Mouse (Mus musculus) embryonic facial prominence, embryonic 13.5 days (tissue): ENCODE measurements around the gene Pcbp4. TPM values are rescaled to one million over a fixed set of nuclear protein-coding genes. Genes with fewer than 3 reads are reported as not detected.

ENCODE experiments used
- ATAC-seq: fragments of 200-750 bp; cut with Nextera tagmentation; 2 replicates; pipeline ENCODE4 v1.8.0; 2017; ENCODE audit warnings: low read depth; ENCODE audit not compliant: insufficient number of reproducible peaks, insufficient read depth, low FRiP score, low TSS enrichment
- H3K27ac ChIP-seq: fragments of 300-500 bp; sonication (generic); 2 replicates; pipeline ENCODE4 v1.5.1; 2015; ENCODE audit warnings: moderate library complexity, mild to moderate bottlenecking, inconsistent platforms
- H3K27me3 ChIP-seq: fragments of 300-500 bp; sonication (generic); 2 replicates; pipeline ENCODE4 v1.6.1; 2015; ENCODE audit warnings: mild to moderate bottlenecking, inconsistent platforms
- H3K36me3 ChIP-seq: fragments of 300-500 bp; sonication (generic); 2 replicates; pipeline ENCODE4 v1.6.1; 2015; ENCODE audit warnings: mild to moderate bottlenecking, inconsistent platforms
- H3K4me1 ChIP-seq: fragments of 300-500 bp; sonication (generic); 2 replicates; pipeline ENCODE4 v1.6.1; 2015; ENCODE audit warnings: inconsistent platforms
- H3K4me2 ChIP-seq: fragments of 300-500 bp; sonication (generic); 2 replicates; pipeline ENCODE4 v1.6.1; 2015; ENCODE audit warnings: moderate library complexity, mild to moderate bottlenecking, inconsistent platforms
- H3K4me3 ChIP-seq: fragments of 300-500 bp; sonication (generic); 2 replicates; pipeline ENCODE4 v1.5.1; 2015; ENCODE audit warnings: mild to moderate bottlenecking, inconsistent platforms
- H3K9ac ChIP-seq: fragments of 300-500 bp; sonication (generic); 2 replicates; pipeline ENCODE4 v1.6.1; 2015; ENCODE audit warnings: mild to moderate bottlenecking, inconsistent platforms
- H3K9me3 ChIP-seq: fragments of 300-500 bp; sonication (generic); 2 replicates; pipeline ENCODE4 v1.6.1; 2016; ENCODE audit warnings: inconsistent platforms
- WGBS: fragments of 180-500 bp; shearing (Covaris S2); methylation state at CpG from one replicate; pipeline ENCODE4 v1.1.7; 2015; ENCODE audit warnings: mixed read lengths; 5-methylcytosine and 5-hydroxymethylcytosine counted together
- polyA plus RNA-seq: library from polyadenylated mRNA; unstranded; fragments of >200 nt; fragmentation: Nextera tagmentation; extraction: Ambion mirVana; gene quantifications from 2 replicates; pipeline ENCODE4 v1.2.1, GENCODE M21; 2015

Gene Pcbp4
- polyA plus RNA-seq, 1 experiment from 2014 or later: 133 TPM

- no peak for ATAC-seq
- 0% methylated on average over 2 of the region's 2 CpGs for WGBS
- Histone ChIP-seq H3K4me3 (peak overlapping the region; percentile 12; the same call in 1 of the 2 replicates), H3K27me3 (no peaks in the 10 kb centered on the region), H3K9ac (peak overlapping the region; percentile 54; the same call in 1 of the 2 replicates), H3K36me3 (no peaks in the 10 kb centered on the region), H3K9me3 (no peaks in the 10 kb centered on the region), H3K4me1 (peaks cover 52% of the 10 kb centered on the region), H3K27ac (peak overlapping the region; percentile 83), H3K4me2 (peak overlapping the region; percentile 50)
These were observed 32.5 kb upstream of the Pcbp4 start for GRCm38 (mm10) chr9:106420608-106421007.

GRCm38 (mm10) chr9:106421033-106421864 is 31.8 kb upstream of the Pcbp4 start:
- 5% methylated on average over 18 of the region's 18 CpGs for WGBS
- H3K27me3 ChIP-seq: no peaks in the 10 kb centered on the region
- H3K9ac ChIP-seq: peak overlapping the region; percentile 49; the same call in 1 of the 2 replicates
- peaks cover 55% of the 10 kb centered on the region for H3K4me1 ChIP-seq
- no peak for ATAC-seq
- H3K36me3 ChIP-seq: no peaks in the 10 kb centered on the region
- peak overlapping the region; percentile 23; the same call in 1 of the 2 replicates for H3K4me3 ChIP-seq
- peak overlapping the region; percentile 50 for H3K4me2 ChIP-seq
- H3K27ac ChIP-seq: peak overlapping the region; percentile 83
- no peaks in the 10 kb centered on the region for H3K9me3 ChIP-seq

GRCm38 (mm10) chr9:106421865-106422160 is 31.3 kb upstream of the Pcbp4 start:
- Histone ChIP-seq H3K27me3 (no peaks in the 10 kb centered on the region), H3K27ac (peak overlapping the region; percentile 83), H3K4me3 (peak overlapping the region; percentile 23; the same call in 1 of the 2 replicates), H3K9ac (peak overlapping the region; percentile 49; the same call in 1 of the 2 replicates), H3K36me3 (no peaks in the 10 kb centered on the region), H3K4me1 (peaks cover 55% of the 10 kb centered on the region), H3K4me2 (peak overlapping the region; percentile 50), H3K9me3 (no peaks in the 10 kb centered on the region)
- ATAC-seq: peak; percentile 50
- WGBS: 0% methylated on average over 3 of the region's 3 CpGs

GRCm38 (mm10) chr9:106428719-106429220 is 24.3 kb upstream of the Pcbp4 start:
- Histone ChIP-seq H3K36me3 (peaks cover 31% of the 10 kb centered on the region), H3K4me3 (peak overlapping the region; percentile 64), H3K27ac (peak overlapping the region; percentile 98), H3K4me1 (peaks cover 13% of the 10 kb centered on the region), H3K27me3 (no peaks in the 10 kb centered on the region), H3K9ac (peak overlapping the region; percentile 75), H3K9me3 (no peaks in the 10 kb centered on the region), H3K4me2 (peak overlapping the region; percentile 78)
- ATAC-seq: peak; percentile 45
- WGBS: 17% methylated on average over 11 of the region's 11 CpGs

GRCm38 (mm10) chr9:106429221-106430014 is 23.7 kb upstream of the Pcbp4 start, which contains the start of gene Rpl29:
Rpl29 (plus strand) TSS chr9:106429454.
- under 1% methylated on average over 55 of the region's 55 CpGs for WGBS
- Histone ChIP-seq H3K4me3 (peak within 1 kb of the TSS; percentile 64), H3K9me3 (no peaks in the 10 kb centered on the region), H3K9ac (peak within 1 kb of the TSS; percentile 98), H3K27me3 (no peaks in the 10 kb centered on the region), H3K4me2 (peak within 1 kb of the TSS; percentile 78), H3K27ac (peak within 1 kb of the TSS; percentile 98), H3K4me1 (peaks cover 13% of the 10 kb centered on the region), H3K36me3 (peaks cover 37% of the 10 kb centered on the region)
- peak; percentile 87 for ATAC-seq

- Histone ChIP-seq H3K27me3 (no peaks in the 10 kb centered on the region), H3K36me3 (peaks cover 41% of the 10 kb centered on the region), H3K4me1 (peaks cover 13% of the 10 kb centered on the region), H3K4me3 (peak overlapping the region; percentile 64), H3K27ac (peak overlapping the region; percentile 98), H3K4me2 (peak overlapping the region; percentile 78), H3K9me3 (no peaks in the 10 kb centered on the region), H3K9ac (peak overlapping the region; percentile 98)
- WGBS: 2% methylated on average over 4 of the region's 4 CpGs
- ATAC-seq: no peak
These were observed 23.2 kb upstream of the Pcbp4 start for GRCm38 (mm10) chr9:106430015-106430264.

GRCm38 (mm10) chr9:106433389-106433788 is 19.7 kb upstream of the Pcbp4 start:
- peaks cover 46% of the 10 kb centered on the region for H3K36me3 ChIP-seq
- WGBS: 73% methylated on average over 7 of the region's 7 CpGs

GRCm38 (mm10) chr9:106436566-106436965 is 16.5 kb upstream of the Pcbp4 start:
- Histone ChIP-seq H3K4me3 (no peak overlapping the region), H3K9me3 (no peaks in the 10 kb centered on the region), H3K36me3 (peaks cover 40% of the 10 kb centered on the region), H3K27ac (no peak overlapping the region), H3K9ac (peak overlapping the region; percentile 70; the same call in 1 of the 2 replicates), H3K4me2 (peak overlapping the region; percentile 84; the same call in 1 of the 2 replicates), H3K4me1 (peaks cover 20% of the 10 kb centered on the region), H3K27me3 (no peaks in the 10 kb centered on the region)
- 82% methylated on average over 9 of the region's 9 CpGs for WGBS
- no peak for ATAC-seq

More at GRCm38 (mm10) chr9:106433389-106433788, 19.7 kb upstream of the Pcbp4 start:
- H3K4me2 ChIP-seq: no peak overlapping the region
- no peak for ATAC-seq
- H3K9me3 ChIP-seq: no peaks in the 10 kb centered on the region
- no peak overlapping the region for H3K4me3 ChIP-seq
- H3K9ac ChIP-seq: no peak overlapping the region
- H3K27ac ChIP-seq: peak overlapping the region; percentile 62
- no peaks in the 10 kb centered on the region for H3K27me3 ChIP-seq
- H3K4me1 ChIP-seq: peaks cover 23% of the 10 kb centered on the region

- Histone ChIP-seq H3K27me3 (no peaks in the 10 kb centered on the region), H3K4me2 (no peak overlapping the region), H3K9ac (no peak overlapping the region), H3K36me3 (peaks cover 4% of the 10 kb centered on the region), H3K27ac (no peak overlapping the region), H3K9me3 (no peaks in the 10 kb centered on the region), H3K4me1 (peaks cover 29% of the 10 kb centered on the region), H3K4me3 (no peak overlapping the region)
- WGBS: 77% methylated on average over 5 of the region's 5 CpGs
- no peak for ATAC-seq
These were observed 10.4 kb upstream of the Pcbp4 start for GRCm38 (mm10) chr9:106442680-106443079.

GRCm38 (mm10) chr9:106444836-106445235 is 8.3 kb upstream of the Pcbp4 start:
- ATAC-seq: no peak
- no peaks in the 10 kb centered on the region for H3K9me3 ChIP-seq
- H3K4me3 ChIP-seq: no peak overlapping the region
- H3K9ac ChIP-seq: no peak overlapping the region
- H3K27ac ChIP-seq: no peak overlapping the region
- peaks cover 40% of the 10 kb centered on the region for H3K4me1 ChIP-seq
- no peak overlapping the region for H3K4me2 ChIP-seq
- peaks cover 4% of the 10 kb centered on the region for H3K36me3 ChIP-seq
- 70% methylated on average over 4 of the region's 4 CpGs for WGBS
- H3K27me3 ChIP-seq: no peaks in the 10 kb centered on the region

GRCm38 (mm10) chr9:106447348-106447747 is 5.7 kb upstream of the Pcbp4 start, which contains the start of the genes Abhd14b and Abhd14a:
Abhd14b (plus strand) TSS chr9:106447459.
Abhd14a (minus strand) TSS chr9:106447678.
- peak within 1 kb of the TSS; percentile 89 for H3K4me2 ChIP-seq
- H3K9ac ChIP-seq: peak within 1 kb of the TSS; percentile 80
- H3K4me3 ChIP-seq: peak within 1 kb of the TSS; percentile 56
- peaks cover 65% of the 10 kb centered on the region for H3K4me1 ChIP-seq
- 0 out of 2 replicates have a peak, but pooled peaks cover 5% of the 10 kb centered on the region for H3K36me3 ChIP-seq
- peak within 1 kb of the TSS; percentile 81 for H3K27ac ChIP-seq
- peak; percentile 77 for ATAC-seq
- no peaks in the 10 kb centered on the region for H3K27me3 ChIP-seq
- no peaks in the 10 kb centered on the region for H3K9me3 ChIP-seq
- under 1% methylated on average over 24 of the region's 24 CpGs for WGBS
